In genomic region chr17:81787350-81787749, GRCm38 (mm10) we compare ENCODE assay signal across 9 mouse cellular contexts. TPM values are rescaled to one million over a fixed set of nuclear protein-coding genes. Genes with fewer than 3 reads are reported as not detected.
A peak's percentile ranks its signal among the peaks of the same experiment; 100 is the strongest.
DNase-seq lines count a peak whose midpoint lies in the region; ATAC-seq lines count a peak whose summit lies in the region.
"Had no signal": no experiment of that assay in that cellular context is flagged by ENCODE, and none has a peak within 500 bp of the region (broad histone marks: within the 10 kb centered on the region; RNA-seq: fewer than 3 reads in every experiment).

No protein-coding gene starts in this region.

- H3K27ac ChIP-seq in forebrain, embryonic 12.5 days = no peak overlapping the region
- H3K27ac ChIP-seq in forebrain, embryonic 10.5 days = no peak overlapping the region
- H3K27ac ChIP-seq: macrophage had no signal

- peak; percentile 49; the same call in 1 of the 2 replicates for ATAC-seq in forebrain, embryonic 12.5 days (ENCODE audit: low FRiP score)
- peak; percentile 91 for ATAC-seq in common myeloid progenitor, adult 5-6 weeks (replicated peaks; ENCODE audit: low read depth, poor library complexity, severe bottlenecking)

- no peaks in the 10 kb centered on the region for H3K36me3 ChIP-seq in forebrain, embryonic 12.5 days (replicated peaks)
- no peaks in the 10 kb centered on the region for H3K36me3 ChIP-seq in forebrain, embryonic 10.5 days (replicated peaks)

- no peak for DNase-seq in forebrain, embryonic 10.5 days (ENCODE audit: extremely low spot score, low spot score)
- DNase-seq in thymus, postnatal 0 days (ENCODE audit: low spot score) = peak; percentile 20
- no peak for DNase-seq in thymus, adult 18-20 months
- DNase-seq in heart, postnatal 14 days = peak; percentile 52 to 78
- DNase-seq in left cerebral cortex, adult 18-20 months (ENCODE audit: low spot score in 2 of 2) = peak; percentile 31 to 63
- DNase-seq in retina, postnatal 1 day = peak; percentile 51

- no peaks in the 10 kb centered on the region for H3K27me3 ChIP-seq in forebrain, embryonic 12.5 days
- no peaks in the 10 kb centered on the region for H3K27me3 ChIP-seq in forebrain, embryonic 10.5 days (ENCODE audit: poor library complexity, severe bottlenecking)

- intact Hi-C loops in heart, postnatal 14 days (cut with DNase I) = loop anchor here (5.0 to 10.0 kb wide), 2 partner anchors 123 to 310 kb away; no protein-coding TSS in a partner anchor

- no peak overlapping the region for H3K9ac ChIP-seq in forebrain, embryonic 12.5 days

- WGBS in forebrain, embryonic 12.5 days = 47% methylated on average over 4 of the region's 4 CpGs
- 47% methylated on average over 4 of the region's 4 CpGs for WGBS in forebrain, embryonic 10.5 days

- H3K4me1 ChIP-seq in forebrain, embryonic 12.5 days = no peaks in the 10 kb centered on the region
- no peaks in the 10 kb centered on the region for H3K4me1 ChIP-seq in forebrain, embryonic 10.5 days

- no peak overlapping the region for H3K4me2 ChIP-seq in forebrain, embryonic 12.5 days

- H3K4me3 ChIP-seq in forebrain, embryonic 12.5 days (replicated peaks) = no peak overlapping the region
- H3K4me3 ChIP-seq in forebrain, embryonic 10.5 days = no peak overlapping the region

- H3K9me3 ChIP-seq in forebrain, embryonic 12.5 days = no peaks in the 10 kb centered on the region
- no peaks in the 10 kb centered on the region for H3K9me3 ChIP-seq in forebrain, embryonic 10.5 days

RNA-seq across cellular contexts. Expression of gene Slc8a1, which starts 49.2 kb away (rescaled TPM):
- 4.1 and 5.0 TPM in 2 replicates for polyA plus RNA-seq in forebrain, embryonic 12.5 days (2016; fragmentation: Nextera tagmentation; extraction: Ambion mirVana)
- polyA plus RNA-seq in forebrain, embryonic 10.5 days (2016; fragmentation: Nextera tagmentation; extraction: Ambion mirVana) = 0.69 and 1.3 TPM in 2 replicates
- polyA plus RNA-seq in thymus, postnatal 0 days (2015; fragmentation: Nextera tagmentation; extraction: Ambion mirVana) = 0.60 and 0.94 TPM in 2 replicates
- total RNA-seq in common myeloid progenitor, adult 5-6 weeks (2017) = 12.1 and 12.3 TPM in 2 replicates
- 100 to 1,000 TPM; 367 to 433 TPM for total RNA-seq in heart, postnatal 14 days (2021)
- total RNA-seq in left cerebral cortex, adult 18-20 months (2021) = 100 to 1,000 TPM; 251 to 256 TPM

Comparison
In these comparisons a context has a peak if more than half of its experiments do, and no peak if none do; other contexts are left out.
1. DNase-seq: peak in thymus, postnatal 0 days (single experiment), heart, postnatal 14 days (2 of 2), left cerebral cortex, adult 18-20 months (2 of 2) and retina, postnatal 1 day (single experiment); none in forebrain, embryonic 10.5 days (single experiment) and thymus, adult 18-20 months (0 of 2).
2. RNA of gene Slc8a1, which starts 49.2 kb away (total RNA-seq): 367 to 433 TPM in heart, postnatal 14 days and 251 to 256 TPM in left cerebral cortex, adult 18-20 months; 12.1 to 12.3 TPM in common myeloid progenitor, adult 5-6 weeks; every median in the first group is over 10 times any median in the second.